Mouse (Mus musculus): ENCODE data around the gene Cyp2c23. TPM values are rescaled to one million over a fixed set of nuclear protein-coding genes. Genes with fewer than 3 reads are reported as not detected.

Cyp2c23 gene
- total and polyA plus RNA-seq, 3 experiments, result not detected

DNA sequence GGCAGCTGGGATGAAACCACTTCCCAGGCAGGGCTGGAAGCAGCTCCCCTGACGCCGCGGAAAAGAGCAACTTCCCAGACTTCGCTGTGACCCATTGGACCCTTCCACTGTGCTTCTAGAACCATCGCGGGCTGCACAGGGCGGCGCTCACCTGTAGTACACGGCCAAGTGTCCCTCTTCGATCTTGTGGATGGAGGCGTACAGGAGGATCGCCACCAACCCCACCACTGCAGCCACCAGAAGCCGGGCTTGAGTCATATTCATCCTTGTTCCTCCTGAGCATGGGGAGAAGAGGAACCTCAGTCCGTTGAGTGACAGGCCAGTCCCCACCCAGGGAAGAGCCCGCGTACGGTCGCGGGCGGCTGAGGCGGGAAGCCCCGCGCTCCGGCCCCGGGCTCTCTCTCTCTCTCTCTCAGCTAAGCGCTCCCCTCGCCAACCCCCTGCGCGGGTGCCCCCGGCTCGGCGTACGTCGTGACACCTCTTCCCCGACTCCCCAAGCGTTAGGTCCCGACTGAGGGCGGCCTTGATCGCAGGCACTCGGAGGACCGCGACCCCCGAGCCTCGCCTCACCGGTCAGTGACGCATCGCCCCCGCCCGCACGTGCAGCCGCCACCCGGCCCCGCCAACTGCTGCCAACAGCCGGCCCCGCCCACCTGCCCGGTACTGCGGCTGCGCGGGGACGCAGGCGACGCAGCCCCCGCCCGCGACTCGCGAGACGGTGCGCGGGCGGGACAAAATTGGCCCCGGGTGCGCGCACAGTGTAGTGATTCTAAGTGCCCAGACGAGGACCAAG, 40.3 kb upstream of the Cyp2c23 start, which contains the start of gene Erlin1:
Erlin1 (minus strand) TSS at position 665 of the 793 bp plus-strand sequence.
- H3K9ac ChIP-seq (ENCODE audit: low read depth, low read length), result peak within 1 kb of the TSS; percentile 88
- WGBS, result under 1% methylated on average over 75 of the region's 75 CpGs
- DNase-seq, result peak; percentile 93 to 96
- intact Hi-C loops (cut with DNase I), result loop anchor here (2.0 kb wide), 1 partner anchor 37 kb away; the partner anchor contains the start of gene Chuk
- H3K4me1 ChIP-seq (ENCODE audit: control insufficient read depth, insufficient read depth, low read length), result peaks cover 2% of the 10 kb centered on the region
- no peaks in the 10 kb centered on the region for H3K27me3 ChIP-seq (ENCODE audit: control insufficient read depth, insufficient read depth, low read length)
- TF ChIP-seq POLR2A (IDR thresholded peaks at IDR 0.05; ENCODE audit: insufficient read depth, low read depth, low read length) (peak; percentile 18; the same call in 1 of the 2 replicates), EP300 (IDR thresholded peaks at IDR 0.05; ENCODE audit: insufficient read depth, low read depth, low read length) (no peak)
- peak within 1 kb of the TSS; percentile 79 for H3K4me3 ChIP-seq
- peak within 1 kb of the TSS; percentile 76 for H3K27ac ChIP-seq
- H3K79me2 ChIP-seq (replicated peaks; ENCODE audit: control insufficient read depth, insufficient read depth, low read length), result no peaks in the 10 kb centered on the region
- H3K36me3 ChIP-seq (ENCODE audit: control insufficient read depth, insufficient read depth, low read length), result no peaks in the 10 kb centered on the region; the same call in 1 of the 2 replicates

DNA sequence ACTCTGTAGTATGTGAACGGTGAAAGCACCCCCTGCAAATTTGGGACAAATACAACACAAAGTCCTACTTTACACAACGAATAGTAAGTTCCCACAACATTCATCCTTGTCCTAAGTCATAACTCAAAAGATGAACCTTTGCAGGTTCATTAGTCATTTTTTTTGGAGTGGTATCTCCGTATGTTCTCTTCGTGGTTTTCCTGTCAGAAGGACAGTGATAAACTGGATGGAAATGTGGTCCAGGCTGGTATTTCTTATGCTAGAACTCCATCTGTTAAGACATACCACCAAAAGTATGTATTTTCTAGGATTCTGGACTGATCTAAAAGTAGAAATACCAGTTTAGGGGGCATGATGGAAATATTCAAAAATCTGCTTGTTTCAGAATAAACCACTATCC, 39.2 kb upstream of the Cyp2c23 start:
- H3K4me3 ChIP-seq, result peak overlapping the region; percentile 79; the same call in 1 of the 2 replicates
- 87% methylated on average over 4 of the region's 4 CpGs for WGBS
- no peak for DNase-seq

DNA sequence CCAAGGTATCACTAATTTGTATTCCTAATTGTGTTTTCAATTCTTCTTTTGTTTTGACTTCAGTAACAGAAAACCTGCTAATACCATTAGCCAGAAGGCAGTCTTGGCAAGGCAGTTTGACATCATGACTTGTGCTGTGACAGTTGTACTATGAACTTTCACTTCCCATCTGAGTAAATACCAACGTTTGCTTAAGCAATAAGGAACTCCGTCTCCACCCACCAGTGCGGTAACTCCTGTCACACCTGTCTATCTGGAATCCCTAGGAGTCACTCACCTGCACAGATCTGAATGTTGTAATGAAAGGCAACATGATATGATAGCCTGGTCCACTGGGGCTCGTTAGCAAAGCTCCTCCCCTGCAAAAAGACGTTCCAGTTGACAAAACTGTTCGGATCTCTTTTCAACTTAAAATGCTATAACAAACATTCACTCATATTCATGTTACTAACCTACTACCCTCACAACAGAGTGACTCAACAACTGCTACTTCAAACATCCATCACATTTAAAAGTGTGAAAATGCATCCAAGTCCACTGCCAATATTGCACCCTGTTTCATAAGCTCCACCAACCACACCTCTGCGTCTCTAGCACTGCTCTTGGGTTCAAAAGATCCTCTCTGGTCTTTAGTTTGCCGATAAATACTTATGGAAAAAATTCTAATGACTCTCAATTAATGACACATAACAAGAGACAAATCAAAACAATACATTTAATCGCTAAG, 38.5 kb upstream of the Cyp2c23 start:
- Histone ChIP-seq H3K79me2 (replicated peaks; ENCODE audit: control insufficient read depth, insufficient read depth, low read length) (no peaks in the 10 kb centered on the region), H3K27me3 (ENCODE audit: control insufficient read depth, insufficient read depth, low read length) (no peaks in the 10 kb centered on the region), H3K36me3 (ENCODE audit: control insufficient read depth, insufficient read depth, low read length) (no peaks in the 10 kb centered on the region; the same call in 1 of the 2 replicates), H3K27ac (no peak overlapping the region), H3K4me3 (no peak overlapping the region), H3K9ac (ENCODE audit: low read depth, low read length) (no peak overlapping the region), H3K4me1 (ENCODE audit: control insufficient read depth, insufficient read depth, low read length) (peaks cover 2% of the 10 kb centered on the region)
- DNase-seq, result no peak
- 72% methylated on average over 9 of the region's 9 CpGs for WGBS
- TF ChIP-seq EP300 (IDR thresholded peaks at IDR 0.05; ENCODE audit: insufficient read depth, low read depth, low read length) (no peak), POLR2A (IDR thresholded peaks at IDR 0.05; ENCODE audit: insufficient read depth, low read depth, low read length) (no peak), CTCF (IDR thresholded peaks at IDR 0.05) (no peak)
- intact Hi-C loops (cut with DNase I), result loop anchor here (2.0 kb wide), 1 partner anchor 39 kb away; the partner anchor contains the start of gene Chuk

More for the DNA sequence above, 39.2 kb upstream of the Cyp2c23 start:
- intact Hi-C loops (cut with DNase I), result loop anchor here (2.0 kb wide), 1 partner anchor 39 kb away; the partner anchor contains the start of gene Chuk
- Histone ChIP-seq H3K27ac (no peak overlapping the region), H3K4me1 (ENCODE audit: control insufficient read depth, insufficient read depth, low read length) (peaks cover 2% of the 10 kb centered on the region), H3K79me2 (replicated peaks; ENCODE audit: control insufficient read depth, insufficient read depth, low read length) (no peaks in the 10 kb centered on the region), H3K9ac (ENCODE audit: low read depth, low read length) (no peak overlapping the region), H3K27me3 (ENCODE audit: control insufficient read depth, insufficient read depth, low read length) (no peaks in the 10 kb centered on the region), H3K36me3 (ENCODE audit: control insufficient read depth, insufficient read depth, low read length) (no peaks in the 10 kb centered on the region; the same call in 1 of the 2 replicates)
- TF ChIP-seq EP300 (IDR thresholded peaks at IDR 0.05; ENCODE audit: insufficient read depth, low read depth, low read length), result no peak
- TF ChIP-seq CTCF (IDR thresholded peaks at IDR 0.05), result no peak
- no peak for TF ChIP-seq POLR2A (IDR thresholded peaks at IDR 0.05; ENCODE audit: insufficient read depth, low read depth, low read length)

DNA sequence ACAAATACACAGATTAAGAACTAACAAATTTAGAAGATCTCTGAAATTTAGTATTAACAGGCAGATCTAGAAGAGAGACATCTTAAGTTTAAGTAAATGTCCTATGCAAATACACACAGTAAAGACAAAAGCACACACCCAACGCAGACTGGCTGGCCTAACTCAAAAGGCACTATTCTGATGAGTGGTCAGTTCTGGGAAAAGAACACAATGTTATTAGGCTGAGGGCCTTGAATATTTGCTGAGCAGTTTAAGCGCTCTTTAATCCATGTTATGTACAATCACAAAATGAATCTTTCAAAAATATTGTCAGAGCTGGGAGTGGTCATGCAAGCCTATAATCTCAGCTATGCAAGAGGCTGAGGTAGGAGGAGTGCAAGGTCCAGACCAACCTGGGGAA, 35.7 kb upstream of the Cyp2c23 start:
- TF ChIP-seq POLR2A (IDR thresholded peaks at IDR 0.05; ENCODE audit: insufficient read depth, low read depth, low read length) (no peak), EP300 (IDR thresholded peaks at IDR 0.05; ENCODE audit: insufficient read depth, low read depth, low read length) (no peak), CTCF (IDR thresholded peaks at IDR 0.05) (no peak)
- WGBS, result 96% methylated on average over 2 of the region's 2 CpGs
- DNase-seq, result no peak
- H3K4me3 ChIP-seq, result no peak overlapping the region
- no peaks in the 10 kb centered on the region for H3K27me3 ChIP-seq (ENCODE audit: control insufficient read depth, insufficient read depth, low read length)
- no peaks in the 10 kb centered on the region; the same call in 1 of the 2 replicates for H3K36me3 ChIP-seq (ENCODE audit: control insufficient read depth, insufficient read depth, low read length)
- no peak overlapping the region for H3K9ac ChIP-seq (ENCODE audit: low read depth, low read length)
- no peak overlapping the region for H3K27ac ChIP-seq
- intact Hi-C loops (cut with DNase I), result no loop called here
- peaks cover under 1% of the 10 kb centered on the region; the same call in 1 of the 2 replicates for H3K4me1 ChIP-seq (ENCODE audit: control insufficient read depth, insufficient read depth, low read length)
- H3K79me2 ChIP-seq (replicated peaks; ENCODE audit: control insufficient read depth, insufficient read depth, low read length), result no peaks in the 10 kb centered on the region

DNA sequence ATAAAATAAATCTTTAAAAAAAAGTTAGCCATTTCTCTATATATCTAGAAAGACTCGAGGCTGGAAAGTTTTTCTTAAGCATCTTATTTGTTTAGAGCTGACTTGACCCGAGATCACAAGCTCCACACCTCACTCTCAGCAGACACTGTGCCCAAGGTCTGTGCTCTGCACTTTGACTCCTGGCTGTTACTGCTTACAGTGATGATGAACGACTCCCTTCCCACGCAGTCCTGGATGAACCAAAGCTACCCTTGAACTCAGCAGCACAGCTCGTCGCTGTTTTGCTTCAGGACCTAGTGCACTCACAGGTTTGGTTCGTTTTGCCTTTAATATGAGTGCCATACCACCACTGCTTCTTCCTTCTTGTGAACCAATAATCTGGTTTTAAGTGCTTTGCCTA, 34.8 kb upstream of the Cyp2c23 start:
- H3K4me1 ChIP-seq (ENCODE audit: control insufficient read depth, insufficient read depth, low read length), result no peaks in the 10 kb centered on the region
- H3K27ac ChIP-seq, result no peak overlapping the region
- DNase-seq, result no peak
- WGBS, result 91% methylated on average over 7 of the region's 7 CpGs
- H3K4me3 ChIP-seq, result no peak overlapping the region
- intact Hi-C loops (cut with DNase I), result no loop called here
- no peaks in the 10 kb centered on the region; the same call in 1 of the 2 replicates for H3K36me3 ChIP-seq (ENCODE audit: control insufficient read depth, insufficient read depth, low read length)
- H3K9ac ChIP-seq (ENCODE audit: low read depth, low read length), result no peak overlapping the region
- TF ChIP-seq CTCF (IDR thresholded peaks at IDR 0.05), result no peak
- TF ChIP-seq POLR2A (IDR thresholded peaks at IDR 0.05; ENCODE audit: insufficient read depth, low read depth, low read length), result no peak
- TF ChIP-seq EP300 (IDR thresholded peaks at IDR 0.05; ENCODE audit: insufficient read depth, low read depth, low read length), result no peak
- H3K27me3 ChIP-seq (ENCODE audit: control insufficient read depth, insufficient read depth, low read length), result no peaks in the 10 kb centered on the region
- H3K79me2 ChIP-seq (replicated peaks; ENCODE audit: control insufficient read depth, insufficient read depth, low read length), result no peaks in the 10 kb centered on the region

All from heart, adult 2 months (tissue).